Mouse (Mus musculus) R1 (cell line): ENCODE results near the gene Wipf3.

ENCODE experiments used
- DNase-seq: peaks from one replicate; pipeline ENCODE4 v3.0.0-alpha.2; 2018; ENCODE audit warnings: low read depth, low spot score

Wipf3 gene

DNA sequence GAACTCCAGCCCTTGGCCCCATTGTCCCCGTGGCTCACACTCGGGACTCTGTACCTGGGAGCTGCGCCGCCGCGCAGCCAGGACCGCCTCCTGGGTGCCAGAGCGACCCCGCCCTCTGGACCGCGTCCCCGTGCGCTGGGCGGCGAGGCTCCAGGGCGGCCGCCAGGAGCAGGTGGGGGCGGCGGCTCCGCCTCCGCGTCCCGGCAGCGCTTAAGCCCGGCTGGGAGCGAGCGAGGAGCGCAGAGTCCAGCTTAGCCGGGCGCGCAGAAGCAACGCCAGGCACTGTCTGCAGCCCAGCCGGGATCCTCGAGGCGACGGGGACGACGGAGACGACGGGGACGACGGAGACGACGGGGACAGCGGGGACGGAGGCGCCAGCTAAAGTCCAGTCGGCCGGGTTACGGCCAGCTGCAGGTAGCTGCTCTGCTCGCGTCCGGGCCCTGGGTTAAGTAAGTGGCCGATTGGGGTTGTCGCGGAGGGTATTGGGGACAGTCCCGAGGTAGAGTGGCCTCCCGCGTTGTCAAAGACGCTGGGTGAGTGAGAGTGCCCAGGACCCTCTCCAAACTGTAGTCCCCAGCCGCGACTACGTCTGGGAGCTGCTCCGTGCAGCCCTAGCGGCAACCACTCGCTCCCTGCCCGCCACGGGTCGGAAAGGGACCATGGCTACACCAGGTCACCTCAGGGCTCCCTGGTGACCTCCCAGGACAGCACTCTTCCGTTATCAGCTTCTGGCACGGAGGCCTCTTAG lies at the start of gene Wipf3:
Gene Wipf3 (plus strand): TSS at position 157 of the 748 bp plus-strand sequence.
- DNase-seq: no peak

DNA sequence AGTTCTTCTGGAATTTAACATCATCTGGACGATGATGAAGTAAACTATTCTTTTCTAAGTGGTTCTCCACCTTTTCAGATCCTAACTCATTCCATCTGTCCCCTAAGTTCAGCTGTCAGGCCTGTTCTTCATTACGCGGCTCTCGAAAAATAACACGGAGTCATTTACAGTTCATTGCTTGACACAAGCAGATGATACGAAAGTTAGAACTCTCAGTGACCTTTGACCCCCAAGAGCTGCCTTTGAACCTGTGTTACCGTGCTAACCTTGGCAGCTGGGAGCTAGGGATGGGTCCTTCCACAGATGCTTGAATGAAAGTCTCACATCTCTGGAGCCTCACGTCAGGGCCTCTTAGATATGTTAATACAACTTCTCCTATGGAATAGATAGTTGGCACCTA lies 46.8 kb upstream of the Wipf3 start:
- no peak for DNase-seq

DNA sequence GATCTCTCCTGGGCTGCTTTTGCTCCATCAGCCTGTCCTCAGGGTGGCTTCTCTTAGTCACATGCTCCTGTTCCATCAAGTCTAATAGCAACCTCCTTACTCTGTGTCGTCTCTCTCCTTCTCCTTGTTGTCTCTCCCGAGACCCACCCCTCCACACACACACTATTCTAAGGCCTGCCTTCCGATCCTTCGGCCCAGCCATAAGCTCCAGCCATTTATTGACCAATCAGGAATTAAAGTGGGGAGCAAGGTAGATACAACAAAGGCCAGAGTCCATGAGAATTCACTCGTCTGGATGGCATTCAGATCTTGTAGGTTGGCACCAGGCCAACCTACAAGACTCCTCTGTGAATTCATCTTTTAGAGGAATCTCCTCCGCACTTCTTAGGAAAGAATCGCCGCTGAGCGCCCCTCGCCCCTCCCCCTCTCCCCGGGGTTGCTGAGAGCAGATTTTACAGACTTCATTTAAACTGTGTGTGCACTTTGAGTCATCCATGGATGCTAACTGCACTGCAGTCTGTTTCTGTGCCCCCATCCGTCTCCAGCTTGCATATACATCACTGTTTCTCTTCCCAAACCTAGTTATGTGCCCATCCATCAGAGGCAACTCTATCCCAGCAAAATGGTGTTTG lies 45.4 kb upstream of the Wipf3 start:
- DNase-seq: no peak

DNA sequence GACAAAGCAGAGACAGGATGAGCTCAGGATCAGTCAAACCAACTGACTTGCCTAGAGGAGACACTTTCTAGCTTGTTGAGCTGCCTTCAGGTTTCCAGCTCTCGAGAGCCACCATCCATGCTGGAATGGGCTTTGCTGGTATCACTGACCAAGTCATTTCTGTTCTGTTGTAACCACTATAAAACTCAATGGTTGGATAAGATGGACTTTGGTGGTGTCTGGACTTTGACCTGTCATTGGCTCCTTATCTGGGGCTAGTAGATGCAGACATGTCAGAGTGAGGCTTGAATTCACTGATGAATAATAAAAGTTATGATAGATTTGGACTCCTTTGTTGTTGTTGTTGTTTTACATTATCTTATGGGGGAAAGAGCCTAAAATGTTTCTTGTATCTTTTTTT lies 44.6 kb upstream of the Wipf3 start:
- no peak for DNase-seq

DNA sequence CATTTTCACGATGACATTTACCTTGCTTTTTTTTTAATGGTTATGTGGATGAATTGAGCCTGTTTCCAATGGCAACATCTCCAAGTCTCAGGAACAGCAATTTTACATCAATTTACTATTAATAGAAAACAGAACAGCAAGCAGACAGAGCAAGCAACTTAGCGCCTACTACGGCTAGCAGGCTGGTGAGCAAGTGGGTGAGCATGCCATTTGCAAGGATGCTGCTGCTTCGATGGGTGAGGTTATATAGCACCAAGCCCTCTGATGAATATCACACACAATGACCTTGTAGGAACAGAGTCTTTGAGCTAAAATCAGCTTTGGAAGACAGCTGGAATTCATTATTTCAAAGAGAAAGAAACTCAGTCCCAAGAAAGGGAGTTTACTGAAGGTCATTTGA lies 43.0 kb upstream of the Wipf3 start:
- DNase-seq: no peak

- no peak for DNase-seq
These were observed 42.4 kb upstream of the Wipf3 start for GRCm38 (mm10) chr6:54387044-54387443.

- no peak for DNase-seq
These were observed 41.7 kb upstream of the Wipf3 start for GRCm38 (mm10) chr6:54387751-54388150.

GRCm38 (mm10) chr6:54388690-54389275 lies 40.6 kb upstream of the Wipf3 start:
- DNase-seq: peak; percentile 60

DNA sequence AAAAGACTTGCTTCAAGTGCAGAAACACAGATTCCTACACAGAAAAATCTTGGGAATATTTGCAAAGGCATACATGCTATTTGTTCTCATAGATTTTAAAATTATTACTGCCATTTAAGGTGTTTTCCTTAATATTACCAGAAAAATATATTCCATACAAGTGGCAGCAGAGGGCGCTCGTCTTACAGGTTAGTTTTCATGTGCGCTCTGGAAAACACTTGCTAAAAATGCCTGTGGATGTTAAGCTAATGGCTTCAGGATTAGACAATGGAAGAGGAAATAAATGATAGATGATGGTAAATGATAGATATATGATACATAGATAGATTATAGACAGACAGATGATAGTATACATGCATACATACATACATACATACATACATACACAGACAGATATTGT lies 37.6 kb upstream of the Wipf3 start:
- peak; percentile 58 for DNase-seq

DNA sequence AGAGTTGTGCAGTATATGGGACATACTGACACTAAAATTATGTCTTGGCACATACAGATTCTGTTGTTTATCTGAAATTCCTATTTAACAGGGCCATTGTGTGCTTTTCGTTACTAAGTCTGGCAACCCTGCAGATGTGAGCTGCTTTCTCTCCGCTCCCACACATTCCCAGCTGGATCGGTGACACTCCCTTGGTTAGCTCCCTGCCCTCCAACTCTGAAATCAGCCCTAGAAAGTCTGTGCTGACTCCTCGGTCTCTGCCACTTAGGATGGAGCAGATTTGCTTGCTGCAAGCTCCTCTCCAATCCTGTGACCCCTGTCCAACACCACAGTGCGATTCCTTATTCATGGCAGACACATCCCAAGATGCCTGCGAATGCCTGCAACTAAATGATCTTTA lies 35.5 kb upstream of the Wipf3 start:
- DNase-seq: no peak

- no peak for DNase-seq
These were observed 30.0 kb upstream of the Wipf3 start for GRCm38 (mm10) chr6:54399194-54399923.

DNA sequence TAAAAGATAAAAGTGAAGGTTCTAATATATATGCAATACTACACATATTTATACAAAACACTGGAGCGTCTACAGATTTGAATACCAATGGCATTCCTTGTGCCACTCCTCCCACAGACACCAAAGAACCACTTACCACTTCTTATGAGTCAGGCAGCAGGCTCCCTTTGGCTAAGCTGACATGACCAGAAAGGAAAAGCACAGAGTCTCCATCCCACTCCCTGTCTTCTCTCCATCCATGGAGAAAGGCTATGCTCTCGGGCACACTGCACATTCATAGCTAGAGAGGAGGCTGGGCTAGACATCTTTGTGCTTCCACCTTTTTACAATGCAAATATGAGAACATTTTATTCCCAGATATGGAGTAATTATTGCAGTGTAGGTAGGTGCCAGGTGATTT lies 27.9 kb upstream of the Wipf3 start:
- DNase-seq: no peak

- no peak for DNase-seq
These were observed 24.5 kb upstream of the Wipf3 start for GRCm38 (mm10) chr6:54404916-54405315.

DNA sequence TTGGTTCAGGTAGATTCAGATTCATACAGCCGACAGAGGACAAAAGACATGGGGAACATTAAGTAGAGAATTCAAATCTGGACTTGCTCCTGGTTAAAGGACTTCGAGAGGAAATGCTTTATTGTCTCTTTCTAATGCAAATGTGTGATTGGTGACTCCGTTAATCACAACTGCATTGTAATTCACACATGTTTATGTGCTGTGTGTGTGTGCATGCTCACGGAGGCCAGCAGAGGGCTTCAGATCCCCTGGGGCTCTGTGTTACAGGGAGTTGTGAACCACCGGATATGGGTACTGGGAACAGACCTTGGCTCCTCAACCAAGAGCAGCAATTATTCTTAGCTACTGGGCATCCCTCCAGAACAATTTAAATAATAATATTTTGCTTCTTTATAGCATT lies 23.3 kb upstream of the Wipf3 start:
- peak; percentile 80 for DNase-seq

- no peak for DNase-seq
These were observed 20.1 kb upstream of the Wipf3 start for GRCm38 (mm10) chr6:54409271-54409670.

- no peak for DNase-seq
These were observed 19.0 kb upstream of the Wipf3 start for GRCm38 (mm10) chr6:54410451-54410850.

DNA sequence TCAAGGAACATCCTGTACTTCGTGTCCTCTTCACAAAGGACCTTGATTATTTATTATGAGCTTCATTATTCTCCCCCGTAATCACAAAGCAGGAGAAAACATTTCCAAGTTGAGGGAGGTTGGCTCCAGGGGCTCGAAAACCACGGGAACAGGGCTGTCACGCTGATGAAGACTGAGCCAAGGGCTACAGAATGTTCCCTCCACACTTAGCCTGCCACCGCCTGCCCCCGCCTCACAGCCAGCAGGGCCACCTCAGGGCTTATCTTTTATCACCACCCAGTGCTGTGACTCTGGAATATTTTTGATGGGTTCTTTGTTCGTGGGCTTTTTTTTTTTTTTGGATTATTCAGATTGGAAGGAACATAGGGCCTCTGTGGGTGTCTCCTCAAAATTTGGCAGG lies 17.8 kb upstream of the Wipf3 start:
- DNase-seq: no peak

GRCm38 (mm10) chr6:54412879-54413278 lies 16.5 kb upstream of the Wipf3 start:
- no peak for DNase-seq

DNA sequence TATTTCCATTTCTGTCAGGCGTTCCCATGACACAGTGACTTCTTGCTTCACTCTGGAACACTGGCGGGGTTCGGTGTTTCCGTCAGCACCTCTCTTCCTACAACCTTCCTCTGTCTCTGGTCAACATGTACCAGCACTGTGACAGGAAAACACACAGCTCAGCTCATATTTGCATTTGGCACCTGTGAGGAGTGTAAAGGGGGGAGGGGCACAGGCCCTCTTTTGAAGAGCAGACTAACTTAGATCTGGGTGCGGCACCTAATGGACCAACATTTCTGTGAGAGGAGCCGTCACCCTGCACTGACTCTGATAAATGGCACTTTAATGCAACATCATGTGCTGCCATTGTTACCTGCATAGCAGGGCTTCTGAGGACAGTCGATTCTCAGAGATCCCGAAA lies 4.2 kb upstream of the Wipf3 start:
- DNase-seq: no peak

DNA sequence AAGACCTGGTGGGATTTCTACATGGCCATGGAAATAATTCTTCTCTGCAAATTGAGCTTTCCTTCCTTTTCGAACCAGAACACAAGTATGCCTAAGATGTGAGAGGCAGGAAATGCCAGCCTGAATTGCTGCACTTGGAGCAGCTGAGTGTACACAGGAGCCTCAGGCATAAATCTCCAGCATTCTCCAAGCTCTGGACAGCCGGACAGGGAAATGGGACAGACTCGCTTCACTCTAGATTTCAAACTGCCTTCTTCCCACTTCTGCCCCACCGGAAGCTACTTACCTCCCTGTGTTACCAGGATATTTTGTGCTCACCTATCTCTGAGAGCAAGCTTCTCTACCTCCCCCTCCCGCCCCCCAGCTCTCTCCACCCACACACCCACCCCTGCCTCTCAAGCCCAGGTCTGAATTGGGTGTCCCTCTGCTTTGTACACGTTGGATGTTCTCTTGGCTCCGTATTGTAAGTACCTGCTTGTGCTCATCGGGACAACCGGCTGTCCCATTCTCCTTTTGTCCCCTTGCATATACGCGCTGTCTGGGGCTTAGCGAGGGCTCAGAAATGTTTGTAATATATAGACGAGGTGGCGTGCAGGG lies 455 bp upstream of the Wipf3 start:
- peak; percentile 39 for DNase-seq

GRCm38 (mm10) chr6:54430221-54430620 lies 818 bp downstream of the Wipf3 start:
- DNase-seq: no peak

DNA sequence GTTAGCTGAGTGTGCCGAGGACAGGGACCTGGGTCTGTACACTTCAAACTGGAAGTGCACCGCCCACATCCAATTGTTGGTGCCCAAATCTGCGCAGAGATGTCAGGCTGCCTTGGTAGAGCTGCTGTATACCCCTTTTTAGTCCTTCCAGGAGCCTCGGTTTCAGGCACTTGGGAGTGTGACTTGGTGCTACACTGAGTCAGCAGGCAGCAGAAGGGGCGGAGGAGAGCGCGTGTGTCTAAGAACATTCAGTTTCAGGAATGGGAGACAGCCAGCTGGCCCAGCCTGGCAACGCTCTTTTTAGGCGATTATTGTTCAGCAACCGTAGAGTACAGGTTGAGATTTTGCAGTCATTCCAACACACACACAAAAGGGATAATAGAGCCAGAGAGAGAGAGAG lies 2.4 kb downstream of the Wipf3 start:
- no peak for DNase-seq
